Mouse (Mus musculus): Measurements from ENCODE around the gene Tmprss6.

GRCm38 (mm10) chr15:78480991-78481390, 12.6 kb upstream of the Tmprss6 start:
- TF ChIP-seq POLR2A (IDR thresholded peaks at IDR 0.05; ENCODE audit: low read depth, low read length) = no peak
- no peak for TF ChIP-seq CTCF (IDR thresholded peaks at IDR 0.05; ENCODE audit: extremely low read depth, insufficient read length, insufficient replicate concordance, low read depth, low read length)

Measured in small intestine, adult 2 months (tissue).